Mouse (Mus musculus) Muller cell, postnatal 12 days (primary cell): ENCODE data around the gene Ndufc1.
A peak's percentile ranks its signal among the peaks of the same experiment; 100 is the strongest.
"Not testable (repeated sequence)": the region's sequence is repeated elsewhere in the genome, so short reads cannot be mapped to it uniquely, and the experiment has no call there.

ENCODE experiments used
- DNase-seq: peaks from one replicate; pipeline ENCODE4 v3.0.0-alpha.2; 2015; ENCODE audit errors: inconsistent ontology term

The Ndufc1 gene

GRCm38 (mm10) chr3:51408561-51409183 lies at the start of gene Ndufc1:
Ndufc1 (minus strand) TSS chr3:51408988.
- DNase-seq = peak; percentile 93

GRCm38 (mm10) chr3:51434871-51435595 lies 26.2 kb upstream of the Ndufc1 start:
- no peak for DNase-seq

GRCm38 (mm10) chr3:51434364-51434763 lies 25.6 kb upstream of the Ndufc1 start:
- DNase-seq = not testable (repeated sequence)

DNA sequence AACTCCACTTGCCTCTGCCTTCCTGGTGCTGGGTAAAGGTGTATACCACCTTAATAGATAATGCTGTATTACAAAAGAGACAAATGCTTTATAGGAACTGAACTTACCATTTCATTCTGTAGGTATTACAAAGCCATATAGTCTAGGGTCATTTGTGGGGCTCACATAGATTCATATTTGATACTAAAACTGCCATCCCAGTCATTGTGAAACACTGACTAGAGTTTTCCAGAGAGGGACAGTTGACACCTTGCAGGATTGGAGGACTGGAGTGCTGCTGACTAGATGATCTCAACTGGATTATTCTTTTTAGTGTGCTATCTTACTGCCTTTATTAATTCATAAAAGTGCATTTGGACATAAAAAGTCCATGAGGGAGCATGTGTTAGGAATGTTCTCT lies 16.6 kb upstream of the Ndufc1 start:
- DNase-seq = no peak

DNA sequence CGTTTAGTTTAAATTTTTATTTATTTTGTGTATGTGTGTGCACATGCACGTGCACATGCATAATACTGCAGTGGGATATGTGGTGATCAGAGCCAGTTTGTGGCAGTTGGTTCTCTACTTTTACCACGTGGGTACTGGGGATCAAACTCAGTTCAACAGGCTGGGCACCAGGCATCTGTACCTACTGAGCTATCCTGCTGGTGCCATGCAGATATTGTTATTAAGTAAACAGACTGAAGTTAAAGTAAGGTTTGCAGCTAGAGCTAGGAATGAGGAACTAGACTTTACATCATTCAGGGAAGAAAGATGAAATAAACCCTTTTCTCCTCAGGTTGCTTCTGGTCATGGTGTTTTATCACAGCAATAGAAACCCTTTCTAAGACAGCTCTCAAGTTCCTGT lies 13.1 kb upstream of the Ndufc1 start:
- no peak for DNase-seq

DNA sequence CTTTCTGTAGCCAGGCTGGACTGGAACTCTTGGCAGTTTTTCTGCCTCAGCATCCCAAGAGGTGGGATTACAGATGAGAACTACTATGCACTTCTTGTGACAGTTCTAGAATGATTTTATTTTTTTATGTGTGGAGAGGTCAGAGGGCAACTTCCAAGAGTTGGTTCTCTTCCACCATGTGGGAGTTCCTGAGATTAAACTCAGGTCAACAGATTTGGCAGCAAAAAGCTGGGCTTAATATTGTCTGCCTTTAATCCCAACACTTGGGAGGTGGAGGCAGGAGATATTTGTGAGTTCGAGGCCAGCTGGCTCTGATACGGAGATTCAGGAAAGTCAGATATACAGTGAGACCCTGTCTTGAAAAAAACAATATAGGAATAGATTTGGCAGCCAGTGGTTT lies 9.2 kb upstream of the Ndufc1 start:
- DNase-seq = no peak

- DNase-seq = no peak
Observed at GRCm38 (mm10) chr3:51417485-51417884, 8.7 kb upstream of the Ndufc1 start.

DNA sequence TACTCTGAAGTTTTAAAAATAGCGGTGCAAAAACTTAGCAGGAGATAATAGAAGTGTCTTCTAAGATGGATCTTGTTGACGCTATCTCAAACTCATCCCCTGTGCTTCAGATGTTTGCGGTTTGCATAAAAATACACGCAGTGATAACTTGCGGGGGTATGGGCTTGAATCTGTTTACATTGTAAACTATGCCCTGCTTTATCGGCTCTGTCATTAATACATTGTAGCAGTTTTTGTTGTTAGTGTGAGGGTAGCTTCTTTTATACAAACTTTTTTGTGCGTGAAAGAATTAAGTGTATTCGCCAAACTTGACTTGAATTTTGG lies 8.3 kb upstream of the Ndufc1 start:
- no peak for DNase-seq

- DNase-seq = peak; percentile 76
Observed at GRCm38 (mm10) chr3:51416364-51417134, 7.8 kb upstream of the Ndufc1 start.

DNA sequence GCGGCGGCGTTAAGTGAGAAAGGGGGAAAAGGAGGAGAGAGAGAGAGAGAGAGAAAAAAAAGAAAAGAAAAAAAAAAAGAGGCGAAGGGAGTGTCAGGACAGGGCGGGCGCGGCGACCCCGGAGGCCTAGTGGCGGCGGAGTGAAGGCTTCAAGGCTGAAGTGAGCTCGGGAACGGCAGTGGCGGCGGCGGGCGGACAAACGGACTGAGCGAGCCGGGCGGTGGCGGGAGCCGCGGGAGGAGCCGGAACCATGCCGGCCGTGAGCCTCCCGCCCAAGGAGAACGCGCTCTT lies 7.2 kb upstream of the Ndufc1 start:
- DNase-seq = no peak

DNA sequence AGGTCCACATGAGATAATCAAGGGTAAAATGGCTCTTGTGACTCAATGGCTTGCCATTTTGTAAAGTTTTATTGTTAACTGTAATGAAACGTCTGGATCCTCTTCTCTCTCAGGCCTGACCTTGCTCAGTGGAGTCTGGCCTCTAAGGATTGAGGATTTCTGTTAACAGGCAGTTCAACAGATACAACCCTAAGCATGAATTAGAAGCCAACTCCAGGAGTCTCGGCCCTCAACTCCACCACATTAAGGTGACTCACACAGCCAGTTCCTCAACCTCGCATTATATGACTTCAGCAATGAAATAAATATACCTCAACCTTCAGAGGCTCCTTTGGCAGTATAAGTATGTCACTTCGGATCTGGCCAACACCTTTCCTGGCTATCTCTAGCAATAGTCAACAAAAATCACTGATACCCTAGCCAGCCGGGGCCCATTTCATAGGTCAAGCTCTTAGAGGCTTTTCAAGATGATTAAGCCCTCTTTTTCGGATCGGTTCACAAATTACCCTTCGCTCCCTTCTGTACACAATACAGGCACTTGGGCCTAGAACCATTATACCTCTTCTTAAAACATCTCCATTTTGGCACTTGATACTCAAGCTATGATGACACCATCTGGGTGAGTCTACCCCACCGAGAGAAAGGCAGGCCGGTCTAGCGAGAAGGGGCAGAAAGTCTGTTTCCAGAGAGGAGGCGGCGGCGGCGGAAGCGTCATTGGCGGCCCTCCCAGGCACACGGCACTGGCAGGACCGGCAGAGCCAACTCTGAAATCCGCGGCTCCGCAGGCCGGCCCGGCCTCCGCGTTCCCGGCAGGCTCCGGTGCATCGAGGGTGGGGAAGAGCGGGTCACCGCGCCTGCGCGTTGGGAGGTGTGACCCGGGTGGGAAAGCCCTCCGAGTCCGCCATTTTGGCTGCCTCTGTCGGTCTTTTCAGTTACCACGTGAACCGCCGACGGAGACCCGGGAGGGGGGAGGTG lies 6.6 kb upstream of the Ndufc1 start, which contains the start of gene Naa15:
Gene Naa15, plus strand, starts transcription at position 51 of the 975 bp plus-strand sequence.
- peak; percentile 98 for DNase-seq

- no peak for DNase-seq
Observed at GRCm38 (mm10) chr3:51413276-51413675, 4.5 kb upstream of the Ndufc1 start.

DNA sequence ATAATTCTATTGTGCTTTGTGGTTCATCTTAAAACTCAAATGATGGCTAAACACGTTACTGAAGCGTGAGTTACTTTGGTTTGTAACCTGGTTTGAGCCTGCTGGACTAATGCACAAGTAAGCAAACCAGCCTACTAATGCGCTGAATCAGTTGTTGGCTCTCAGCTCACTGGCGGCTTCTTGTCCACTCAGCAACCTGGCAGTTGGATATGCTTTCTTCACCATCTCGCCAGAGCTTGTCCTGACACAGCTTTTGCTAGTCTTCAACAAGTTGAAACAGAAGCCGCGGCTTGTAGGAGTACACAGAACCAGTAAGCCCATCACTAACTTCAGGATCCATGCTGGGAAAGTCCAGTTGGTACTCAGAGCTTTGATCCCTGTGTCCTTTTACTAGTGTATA lies 3.7 kb upstream of the Ndufc1 start:
- no peak for DNase-seq

DNA sequence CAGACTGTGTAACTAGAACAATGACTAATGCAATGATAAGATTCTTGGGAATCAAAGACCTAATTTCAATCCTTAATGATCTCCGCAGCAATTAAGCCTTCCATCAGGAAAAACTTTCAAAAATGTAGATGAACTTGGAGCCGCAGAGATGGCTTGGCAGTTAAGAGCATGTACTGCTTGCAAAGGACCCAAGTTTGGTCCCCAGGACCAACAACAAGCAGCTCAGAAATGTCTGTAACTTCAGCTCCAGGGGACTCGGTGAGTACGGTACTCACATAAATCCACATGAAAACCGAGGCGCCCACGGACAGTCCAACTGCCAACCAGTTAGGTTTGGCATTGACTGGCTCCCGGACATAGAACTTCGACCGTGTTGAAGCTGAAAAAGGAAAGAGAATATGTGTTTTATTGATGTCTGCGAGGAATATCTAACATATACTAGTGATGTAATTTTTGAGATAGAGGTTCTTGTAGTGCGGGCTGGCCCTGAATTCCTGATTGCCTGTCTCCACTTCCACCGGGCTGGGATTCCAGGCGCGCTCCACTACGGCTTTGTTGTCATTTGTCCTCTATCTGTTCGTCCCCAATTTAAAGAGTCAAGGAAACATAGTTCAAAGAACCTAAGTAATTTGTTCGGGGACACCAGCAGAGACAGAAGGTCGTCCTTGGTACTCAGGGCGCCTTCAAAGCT lies 773 bp downstream of the Ndufc1 start:
- DNase-seq = peak; percentile 45

DNA sequence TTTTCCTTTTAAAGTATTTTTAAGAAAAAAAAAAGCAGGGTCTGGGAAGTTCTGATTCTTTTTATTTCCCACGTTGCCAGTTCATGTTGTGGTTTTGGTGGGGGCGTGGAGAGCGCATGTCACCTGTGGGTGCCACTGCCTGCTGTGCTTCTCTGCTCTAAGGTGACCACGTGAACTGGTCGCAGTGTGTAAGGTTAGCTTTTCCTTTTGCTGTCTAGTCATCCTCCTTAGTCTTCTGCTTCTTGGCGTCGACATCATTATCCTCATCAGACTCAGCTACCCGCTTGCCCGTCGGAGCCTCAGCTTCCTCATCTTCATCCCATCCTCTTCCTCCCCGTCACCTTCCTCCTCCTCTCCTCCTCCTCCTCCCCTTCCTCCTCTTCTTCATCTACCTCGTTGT lies 6.2 kb downstream of the Ndufc1 start:
- DNase-seq = no peak

DNA sequence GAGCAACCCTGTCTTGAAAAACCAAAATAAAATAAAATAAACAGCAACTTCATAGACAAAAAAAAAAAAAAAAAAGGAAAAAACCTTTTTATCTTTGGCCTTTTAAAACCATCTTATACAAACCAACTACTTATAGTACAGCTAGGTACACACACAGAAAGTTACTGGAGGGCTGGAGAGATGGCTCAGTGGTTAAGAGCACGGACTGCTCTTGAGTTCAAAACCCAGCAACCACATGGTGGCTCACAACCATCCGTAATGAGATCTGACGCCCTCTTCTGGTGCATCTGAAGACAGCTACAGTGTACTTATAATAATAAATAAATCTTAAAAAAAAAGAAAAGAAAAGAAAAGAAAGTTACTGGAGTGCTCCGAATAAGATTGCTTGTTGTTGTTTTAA lies 6.7 kb downstream of the Ndufc1 start:
- not testable (repeated sequence) for DNase-seq

DNA sequence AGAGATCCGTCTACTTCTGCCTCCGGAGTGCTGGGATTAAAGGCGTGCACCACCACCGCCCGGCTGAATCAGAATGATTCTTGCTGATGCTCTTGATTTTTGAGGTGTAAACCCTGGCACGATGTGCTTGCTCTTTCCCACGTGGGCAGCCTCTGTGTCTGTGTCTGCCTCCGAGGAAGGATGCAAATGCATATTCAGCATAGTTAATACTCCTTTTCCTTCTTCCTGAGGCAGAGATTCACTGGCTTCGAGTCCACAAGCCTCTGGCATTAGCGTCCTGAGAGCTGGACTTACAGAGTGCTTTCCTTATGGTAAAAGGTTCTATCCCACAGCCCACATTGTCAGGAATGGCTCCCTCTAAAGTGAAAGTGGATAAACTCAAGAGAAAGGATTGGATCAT lies 8.1 kb downstream of the Ndufc1 start:
- no peak for DNase-seq

- no peak for DNase-seq
Observed at GRCm38 (mm10) chr3:51399531-51399930, 9.3 kb downstream of the Ndufc1 start.

GRCm38 (mm10) chr3:51398667-51399066 lies 10.1 kb downstream of the Ndufc1 start:
- no peak for DNase-seq

DNA sequence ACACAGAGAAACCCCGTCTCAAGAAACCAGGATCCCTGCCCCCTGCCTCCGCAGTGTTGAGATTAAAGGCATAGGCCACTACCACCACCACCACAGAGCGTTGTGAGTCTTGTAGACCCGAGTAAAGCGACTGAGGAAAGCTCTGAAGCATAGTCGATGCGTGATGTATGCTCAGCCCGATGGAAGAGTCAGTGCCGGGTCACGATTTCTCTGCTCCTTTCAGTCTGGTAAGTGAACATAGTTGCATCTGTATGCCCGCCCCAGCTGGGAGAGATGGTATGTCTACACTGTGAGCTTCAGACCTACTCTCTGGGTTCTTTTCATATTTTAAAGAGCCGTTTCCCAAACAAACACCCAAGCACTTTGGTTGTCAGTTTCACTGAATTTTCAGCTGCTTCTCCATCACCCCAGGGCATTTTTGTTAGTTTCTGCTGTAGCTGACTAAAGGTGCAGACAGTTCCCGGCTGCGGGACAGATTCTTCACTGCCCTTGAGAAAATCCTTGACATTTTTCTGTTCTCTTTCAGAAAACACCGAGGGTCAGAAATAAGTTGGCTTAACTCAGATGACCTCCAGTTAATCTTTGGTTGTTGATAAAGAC lies 11.0 kb downstream of the Ndufc1 start:
- DNase-seq = no peak
